Mouse (Mus musculus) midbrain, embryonic 16.5 days (tissue): ENCODE data around the gene Tmem189. TPM values are rescaled to one million over a fixed set of nuclear protein-coding genes. Genes with fewer than 3 reads are reported as not detected.

ENCODE experiments used
- ATAC-seq: fragments of 200-750 bp; cut with Nextera tagmentation; 2 replicates; pipeline ENCODE4 v1.8.0; 2017; ENCODE audit warnings: moderate TSS enrichment
- H3K27ac ChIP-seq: fragments of 300-500 bp; sonication (generic); 2 replicates; pipeline ENCODE4 v1.5.1; 2014; ENCODE audit warnings: mild to moderate bottlenecking, low read length, mixed read lengths
- H3K27me3 ChIP-seq: fragments of 300-500 bp; sonication (generic); 2 replicates; pipeline ENCODE4 v1.6.1; 2014; ENCODE audit warnings: low read depth, low read length, mixed read lengths; ENCODE audit not compliant: control insufficient read depth, insufficient read depth
- H3K36me3 ChIP-seq: fragments of 300-500 bp; sonication (generic); 2 replicates; pipeline ENCODE4 v1.6.1; 2014; ENCODE audit warnings: mild to moderate bottlenecking, low read length, moderate library complexity, mixed read lengths; ENCODE audit not compliant: control insufficient read depth, insufficient read depth
- H3K4me1 ChIP-seq: fragments of 300-500 bp; sonication (generic); 2 replicates; pipeline ENCODE4 v1.6.1; 2014; ENCODE audit warnings: mild to moderate bottlenecking, low read length, mixed read lengths; ENCODE audit not compliant: control insufficient read depth, insufficient read depth
- H3K4me2 ChIP-seq: fragments of 300-500 bp; sonication (generic); 2 replicates; pipeline ENCODE4 v1.6.1; 2014; ENCODE audit warnings: mild to moderate bottlenecking, low read length, mixed read lengths
- H3K4me3 ChIP-seq: fragments of 300-500 bp; sonication (generic); 2 replicates; pipeline ENCODE4 v1.5.1; 2014; ENCODE audit warnings: low read depth, mild to moderate bottlenecking, low read length, moderate library complexity, mixed read lengths
- H3K9ac ChIP-seq: fragments of 300-500 bp; sonication (generic); 2 replicates; pipeline ENCODE4 v1.6.1; 2014; ENCODE audit warnings: low read depth, low read length, mixed read lengths
- H3K9me3 ChIP-seq: fragments of 300-500 bp; sonication (generic); replicated peaks from 2 replicates; pipeline ENCODE4 v1.6.1; 2014; ENCODE audit warnings: mild to moderate bottlenecking, low read length, mixed read lengths; ENCODE audit not compliant: control insufficient read depth, poor library complexity, severe bottlenecking
- WGBS: fragments of 180-500 bp; shearing (Covaris S2); extraction: QIAGEN DNeasy Blood & Tissue Kit; methylation state at CpG from one replicate; pipeline ENCODE4 v1.1.7; 2014; 5-methylcytosine and 5-hydroxymethylcytosine counted together
- polyA plus RNA-seq: library from polyadenylated mRNA; unstranded; fragments of >200 nt; fragmentation: Nextera tagmentation; extraction: Ambion mirVana; gene quantifications from 2 replicates; pipeline ENCODE4 v1.2.1, GENCODE M21; 2015

The Tmem189 gene
- polyA plus RNA-seq, 1 experiment from 2014 or later = 30.3 TPM

GRCm38 (mm10) chr2:167721159-167721882 lies 31.7 kb upstream of the Tmem189 start:
- Histone ChIP-seq H3K27ac (no peak overlapping the region), H3K9ac (no peak overlapping the region), H3K4me3 (no peak overlapping the region), H3K4me2 (no peak overlapping the region), H3K36me3 (no peaks in the 10 kb centered on the region), H3K4me1 (no peaks in the 10 kb centered on the region), H3K9me3 (no peaks in the 10 kb centered on the region), H3K27me3 (no peaks in the 10 kb centered on the region)
- 85% methylated on average over 11 of the region's 11 CpGs for WGBS
- ATAC-seq = no peak

- Histone ChIP-seq H3K36me3 (no peaks in the 10 kb centered on the region), H3K9ac (no peak overlapping the region), H3K9me3 (no peaks in the 10 kb centered on the region), H3K4me1 (no peaks in the 10 kb centered on the region), H3K27me3 (no peaks in the 10 kb centered on the region), H3K27ac (no peak overlapping the region), H3K4me2 (no peak overlapping the region), H3K4me3 (no peak overlapping the region)
- ATAC-seq = no peak
- 80% methylated on average over 4 of the region's 4 CpGs for WGBS
Observed at GRCm38 (mm10) chr2:167719520-167719919, 29.9 kb upstream of the Tmem189 start.

GRCm38 (mm10) chr2:167717208-167717607 lies 27.6 kb upstream of the Tmem189 start:
- Histone ChIP-seq H3K27ac (no peak overlapping the region), H3K9ac (no peak overlapping the region), H3K27me3 (no peaks in the 10 kb centered on the region), H3K4me2 (no peak overlapping the region), H3K4me3 (no peak overlapping the region), H3K36me3 (no peaks in the 10 kb centered on the region), H3K9me3 (no peaks in the 10 kb centered on the region), H3K4me1 (no peaks in the 10 kb centered on the region)
- WGBS = 79% methylated on average over 1 of the region's 1 CpGs
- ATAC-seq = no peak

GRCm38 (mm10) chr2:167715008-167715407 lies 25.4 kb upstream of the Tmem189 start:
- no peak for ATAC-seq

GRCm38 (mm10) chr2:167714298-167714697 lies 24.7 kb upstream of the Tmem189 start:
- Histone ChIP-seq H3K27me3 (no peaks in the 10 kb centered on the region), H3K4me1 (no peaks in the 10 kb centered on the region), H3K36me3 (no peaks in the 10 kb centered on the region), H3K9ac (no peak overlapping the region), H3K9me3 (no peaks in the 10 kb centered on the region), H3K4me2 (no peak overlapping the region), H3K27ac (no peak overlapping the region), H3K4me3 (no peak overlapping the region)
- WGBS = 90% methylated on average over 6 of the region's 6 CpGs
- ATAC-seq = no peak

More at GRCm38 (mm10) chr2:167715008-167715407, 25.4 kb upstream of the Tmem189 start:
- no peak overlapping the region for H3K9ac ChIP-seq
- H3K27ac ChIP-seq = no peak overlapping the region
- no peak overlapping the region for H3K4me3 ChIP-seq
- 77% methylated on average over 6 of the region's 6 CpGs for WGBS
- no peaks in the 10 kb centered on the region for H3K36me3 ChIP-seq
- H3K4me2 ChIP-seq = no peak overlapping the region
- no peaks in the 10 kb centered on the region for H3K9me3 ChIP-seq
- no peaks in the 10 kb centered on the region for H3K4me1 ChIP-seq
- H3K27me3 ChIP-seq = no peaks in the 10 kb centered on the region

GRCm38 (mm10) chr2:167712872-167713821 lies 23.5 kb upstream of the Tmem189 start:
- Histone ChIP-seq H3K27ac (no peak overlapping the region), H3K27me3 (no peaks in the 10 kb centered on the region), H3K4me1 (no peaks in the 10 kb centered on the region), H3K36me3 (no peaks in the 10 kb centered on the region), H3K4me2 (no peak overlapping the region), H3K4me3 (no peak overlapping the region), H3K9me3 (no peaks in the 10 kb centered on the region), H3K9ac (no peak overlapping the region)
- WGBS = 78% methylated on average over 19 of the region's 23 CpGs
- no peak for ATAC-seq

GRCm38 (mm10) chr2:167710574-167710973 lies 21.0 kb upstream of the Tmem189 start:
- 63% methylated on average over 6 of the region's 6 CpGs for WGBS

GRCm38 (mm10) chr2:167709969-167710368 lies 20.3 kb upstream of the Tmem189 start:
- no peaks in the 10 kb centered on the region for H3K9me3 ChIP-seq
- 76% methylated on average over 6 of the region's 6 CpGs for WGBS
- H3K4me2 ChIP-seq = no peak overlapping the region
- no peaks in the 10 kb centered on the region for H3K27me3 ChIP-seq
- H3K36me3 ChIP-seq = no peaks in the 10 kb centered on the region
- no peak for ATAC-seq
- H3K4me3 ChIP-seq = no peak overlapping the region
- no peak overlapping the region for H3K9ac ChIP-seq
- no peaks in the 10 kb centered on the region for H3K4me1 ChIP-seq
- H3K27ac ChIP-seq = no peak overlapping the region

More at GRCm38 (mm10) chr2:167710574-167710973, 21.0 kb upstream of the Tmem189 start:
- Histone ChIP-seq H3K4me2 (no peak overlapping the region), H3K27ac (no peak overlapping the region), H3K9me3 (no peaks in the 10 kb centered on the region), H3K36me3 (no peaks in the 10 kb centered on the region), H3K27me3 (no peaks in the 10 kb centered on the region), H3K4me1 (no peaks in the 10 kb centered on the region), H3K4me3 (no peak overlapping the region), H3K9ac (no peak overlapping the region)
- ATAC-seq = no peak

GRCm38 (mm10) chr2:167708373-167708772 lies 18.8 kb upstream of the Tmem189 start:
- Histone ChIP-seq H3K4me1 (no peaks in the 10 kb centered on the region), H3K4me3 (no peak overlapping the region), H3K27ac (no peak overlapping the region), H3K9ac (no peak overlapping the region), H3K36me3 (no peaks in the 10 kb centered on the region), H3K9me3 (no peaks in the 10 kb centered on the region), H3K27me3 (no peaks in the 10 kb centered on the region), H3K4me2 (no peak overlapping the region)
- WGBS = 69% methylated on average over 15 of the region's 15 CpGs
- ATAC-seq = no peak
